In the genomic region with DNA sequence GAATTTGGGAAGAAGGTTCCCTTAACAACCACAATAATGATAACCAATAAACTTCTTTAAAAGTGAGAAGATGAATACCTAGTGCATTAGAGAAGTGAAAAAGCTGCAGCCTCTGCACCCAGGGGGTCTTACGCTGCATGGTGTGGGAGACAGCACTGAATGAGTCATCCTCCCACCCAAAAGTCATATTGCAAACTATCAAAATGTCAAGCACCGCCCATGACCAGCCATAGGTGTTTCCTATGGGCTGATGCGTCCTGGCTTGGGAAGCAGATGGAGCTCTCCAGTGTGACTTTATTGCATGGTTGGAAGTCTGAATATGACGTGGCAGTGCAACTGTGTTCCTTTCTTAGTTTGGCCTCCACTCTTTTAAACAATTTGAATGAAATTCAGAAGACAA, we compare ENCODE assay signal across 22 mouse cellular contexts.
DNase-seq lines count a peak whose midpoint lies in the region; ATAC-seq and TF ChIP-seq lines count a peak whose summit lies in the region.
"Had no signal": no experiment of that assay in that cellular context is flagged by ENCODE, and none has a peak within 500 bp of the region (broad histone marks: within the 10 kb centered on the region; RNA-seq: fewer than 3 reads in every experiment).

No protein-coding gene starts in this region.

- no peak for ATAC-seq in intestine, embryonic 15.5 days
- ATAC-seq in intestine, postnatal 0 days = no peak
- ATAC-seq in liver, embryonic 11.5 days (replicated peaks; ENCODE audit: low FRiP score) = no peak
- peak; percentile 16; the same call in 1 of the 2 replicates for ATAC-seq in liver, postnatal 0 days
- ATAC-seq in forebrain, postnatal 0 days = no peak
- ATAC-seq: forebrain, embryonic 13.5 days; hindbrain, postnatal 0 days; Patski had no signal

- no peaks in the 10 kb centered on the region for H3K36me3 ChIP-seq in intestine, embryonic 15.5 days
- no peaks in the 10 kb centered on the region for H3K36me3 ChIP-seq in intestine, postnatal 0 days (ENCODE audit: control insufficient read depth, insufficient read depth)
- H3K36me3 ChIP-seq in liver, embryonic 11.5 days (ENCODE audit: control insufficient read depth, insufficient read depth, low read length) = no peaks in the 10 kb centered on the region
- H3K36me3 ChIP-seq in liver, postnatal 0 days (replicated peaks; ENCODE audit: insufficient read depth, low read length) = no peaks in the 10 kb centered on the region
- H3K36me3 ChIP-seq in forebrain, postnatal 0 days (ENCODE audit: insufficient read depth) = no peaks in the 10 kb centered on the region
- H3K36me3 ChIP-seq: hindbrain, embryonic 10.5 days; midbrain, embryonic 12.5 days had no signal

- H3K4me1 ChIP-seq in intestine, embryonic 15.5 days (replicated peaks) = peaks cover 19% of the 10 kb centered on the region
- 0 out of 2 replicates have a peak, but pooled peaks cover 4% of the 10 kb centered on the region for H3K4me1 ChIP-seq in intestine, postnatal 0 days (replicated peaks; ENCODE audit: control insufficient read depth, insufficient read depth, low read length)
- peaks cover 15% of the 10 kb centered on the region for H3K4me1 ChIP-seq in bone marrow, adult 2 months (ENCODE audit: control insufficient read depth, insufficient read depth, low read length)
- H3K4me1 ChIP-seq in liver, embryonic 11.5 days (replicated peaks; ENCODE audit: control insufficient read depth, insufficient read depth, low read length) = peaks cover 35% of the 10 kb centered on the region
- peaks cover 53% of the 10 kb centered on the region for H3K4me1 ChIP-seq in liver, postnatal 0 days (ENCODE audit: insufficient read depth)
- 0 out of 2 replicates have a peak, but pooled peaks cover 4% of the 10 kb centered on the region for H3K4me1 ChIP-seq in forebrain, postnatal 0 days (ENCODE audit: insufficient read depth)

- H3K9ac ChIP-seq in intestine, embryonic 15.5 days = no peak overlapping the region
- H3K9ac ChIP-seq in intestine, postnatal 0 days (ENCODE audit: low read depth, low read length) = no peak overlapping the region
- no peak overlapping the region for H3K9ac ChIP-seq in liver, embryonic 11.5 days (ENCODE audit: low read depth, low read length)
- no peak overlapping the region for H3K9ac ChIP-seq in liver, postnatal 0 days (replicated peaks)
- no peak overlapping the region for H3K9ac ChIP-seq in forebrain, postnatal 0 days
- H3K9ac ChIP-seq: forebrain, embryonic 13.5 days; midbrain, embryonic 12.5 days had no signal

- no peak for DNase-seq in liver, embryonic 11.5 days (ENCODE audit: low spot score)
- no peak for DNase-seq in liver, postnatal 0 days
- DNase-seq in forebrain, postnatal 0 days = no peak
- DNase-seq in urinary bladder, postnatal 4 days (ENCODE audit: low spot score in 2 of 2) = no peak
- DNase-seq: adrenal gland, adult 2 months; cerebellum, adult 11-12 months; cerebellum, postnatal 10 days; gastrocnemius, adult 2 months; heart, postnatal 10 days; kidney, adult 18-20 months; kidney, postnatal 10 days; lung, adult 18-20 months; lung, postnatal 14 days; right cerebral cortex, postnatal 14 days had no signal

- H3K4me3 ChIP-seq in intestine, embryonic 15.5 days (replicated peaks) = no peak overlapping the region
- H3K4me3 ChIP-seq in intestine, postnatal 0 days (ENCODE audit: low read depth, low read length) = no peak overlapping the region
- no peak overlapping the region for H3K4me3 ChIP-seq in bone marrow, adult 2 months (replicated peaks; ENCODE audit: control insufficient read depth, low read depth, low read length)
- H3K4me3 ChIP-seq in liver, embryonic 11.5 days (ENCODE audit: low read depth, low read length) = no peak overlapping the region
- no peak overlapping the region for H3K4me3 ChIP-seq in liver, postnatal 0 days (ENCODE audit: low read depth, low read length)
- H3K4me3 ChIP-seq in forebrain, postnatal 0 days (ENCODE audit: low read depth, low read length) = no peak overlapping the region
- H3K4me3 ChIP-seq: forebrain, embryonic 13.5 days; gastrocnemius, adult 2 months; hindbrain, embryonic 10.5 days; midbrain, embryonic 12.5 days had no signal

- no peak for TF ChIP-seq CTCF in intestine, postnatal 0 days (IDR thresholded peaks at IDR 0.05; ENCODE audit: low read depth)
- no peak for TF ChIP-seq CTCF in bone marrow, adult 2 months (IDR thresholded peaks at IDR 0.05; ENCODE audit: control insufficient read depth, insufficient read depth, low read length)
- TF ChIP-seq CTCF in liver, postnatal 0 days (IDR thresholded peaks at IDR 0.05; ENCODE audit: low read depth) = no peak
- TF ChIP-seq CTCF in forebrain, postnatal 0 days (IDR thresholded peaks at IDR 0.05; ENCODE audit: low read depth) = no peak

- no peak overlapping the region for H3K4me2 ChIP-seq in intestine, embryonic 15.5 days (replicated peaks)
- H3K4me2 ChIP-seq in intestine, postnatal 0 days (replicated peaks; ENCODE audit: low read depth) = no peak overlapping the region
- no peak overlapping the region for H3K4me2 ChIP-seq in liver, embryonic 11.5 days
- no peak overlapping the region for H3K4me2 ChIP-seq in liver, postnatal 0 days (ENCODE audit: low read depth, low read length)
- no peak overlapping the region for H3K4me2 ChIP-seq in forebrain, postnatal 0 days (ENCODE audit: low read depth)
- H3K4me2 ChIP-seq: forebrain, embryonic 13.5 days; midbrain, embryonic 12.5 days had no signal

- peak overlapping the region; percentile 36; the same call in 1 of the 2 replicates for H3K27ac ChIP-seq in intestine, embryonic 15.5 days
- H3K27ac ChIP-seq in intestine, postnatal 0 days (ENCODE audit: low read depth, low read length) = no peak overlapping the region
- peak overlapping the region; percentile 59 for H3K27ac ChIP-seq in bone marrow, adult 2 months (ENCODE audit: control insufficient read depth, insufficient read depth, low read depth, low read length, poor library complexity)
- H3K27ac ChIP-seq in liver, embryonic 11.5 days (ENCODE audit: low read depth, low read length) = peak overlapping the region; percentile 20; the same call in 1 of the 2 replicates
- peak overlapping the region; percentile 83 for H3K27ac ChIP-seq in liver, postnatal 0 days (ENCODE audit: low read depth)
- H3K27ac ChIP-seq in forebrain, postnatal 0 days (ENCODE audit: low read depth, low read length) = no peak overlapping the region
- H3K27ac ChIP-seq: forebrain, embryonic 13.5 days; gastrocnemius, adult 2 months; hindbrain, embryonic 10.5 days; hindbrain, postnatal 0 days; midbrain, embryonic 12.5 days had no signal

- no peaks in the 10 kb centered on the region for H3K9me3 ChIP-seq in intestine, embryonic 15.5 days
- no peaks in the 10 kb centered on the region for H3K9me3 ChIP-seq in intestine, postnatal 0 days (ENCODE audit: control insufficient read depth)
- no peaks in the 10 kb centered on the region for H3K9me3 ChIP-seq in liver, embryonic 11.5 days (ENCODE audit: control insufficient read depth, low read length)
- H3K9me3 ChIP-seq in liver, postnatal 0 days (ENCODE audit: low read length) = no peaks in the 10 kb centered on the region
- no peaks in the 10 kb centered on the region for H3K9me3 ChIP-seq in forebrain, postnatal 0 days (ENCODE audit: low read length)
- H3K9me3 ChIP-seq: forebrain, embryonic 13.5 days; hindbrain, embryonic 10.5 days; midbrain, embryonic 12.5 days had no signal

- no peaks in the 10 kb centered on the region for H3K27me3 ChIP-seq in intestine, embryonic 15.5 days (replicated peaks)
- no peaks in the 10 kb centered on the region for H3K27me3 ChIP-seq in intestine, postnatal 0 days (replicated peaks; ENCODE audit: control insufficient read depth, insufficient read depth, low read length)
- no peaks in the 10 kb centered on the region for H3K27me3 ChIP-seq in liver, embryonic 11.5 days (replicated peaks; ENCODE audit: control insufficient read depth, insufficient read depth, low read length)
- H3K27me3 ChIP-seq in liver, postnatal 0 days (ENCODE audit: insufficient read depth, low read length) = no peaks in the 10 kb centered on the region
- H3K27me3 ChIP-seq in forebrain, postnatal 0 days (ENCODE audit: insufficient read depth, low read length) = no peaks in the 10 kb centered on the region
- H3K27me3 ChIP-seq: forebrain, embryonic 13.5 days; midbrain, embryonic 12.5 days; Patski had no signal

- WGBS in intestine, embryonic 15.5 days = 95% methylated on average over 4 of the region's 4 CpGs
- 91% methylated on average over 4 of the region's 4 CpGs for WGBS in intestine, postnatal 0 days
- WGBS in bone marrow, adult 2 months = 78% methylated on average over 4 of the region's 4 CpGs
- 81% methylated on average over 4 of the region's 4 CpGs for WGBS in liver, embryonic 11.5 days
- WGBS in liver, postnatal 0 days (ENCODE audit: insufficient replicate concordance) = 74% methylated on average over 4 of the region's 4 CpGs
- WGBS in forebrain, postnatal 0 days = 89% methylated on average over 4 of the region's 4 CpGs

- TF ChIP-seq EP300 in liver, postnatal 0 days (IDR thresholded peaks at IDR 0.05; ENCODE audit: low read depth) = no peak

- TF ChIP-seq POLR2A in bone marrow, adult 2 months (IDR thresholded peaks at IDR 0.05; ENCODE audit: borderline replicate concordance, control insufficient read depth, low read depth, low read length) = no peak

Comparison
In these comparisons a context has a peak if more than half of its experiments do, and no peak if none do; other contexts are left out.
1. H3K27ac ChIP-seq: peak in intestine, embryonic 15.5 days (single experiment), bone marrow, adult 2 months (single experiment), liver, embryonic 11.5 days (single experiment) and liver, postnatal 0 days (single experiment); none in intestine, postnatal 0 days (single experiment) and forebrain, postnatal 0 days (single experiment).